Mouse (Mus musculus): ENCODE data around the gene Hacd2. TPM values are rescaled to one million over a fixed set of nuclear protein-coding genes. Genes with fewer than 3 reads are reported as not detected.

The Hacd2 gene
- polyA plus RNA-seq, 1 experiment from 2014 or later: 10.6 TPM

- 29% methylated on average over 1 of the region's 1 CpGs for WGBS (ENCODE audit: missing documents)
- no peak overlapping the region for H3K4me3 ChIP-seq (ENCODE audit: inconsistent target)
- H3K79me2 ChIP-seq (ENCODE audit: inconsistent target): no peaks in the 10 kb centered on the region
- peak overlapping the region; percentile 66 for H3K27ac ChIP-seq
- H3K36me3 ChIP-seq (ENCODE audit: inconsistent target): no peaks in the 10 kb centered on the region
Measured at GRCm38 (mm10) chr16:35055861-35056260, 33.6 kb downstream of the Hacd2 start.

GRCm38 (mm10) chr16:35056306-35056705 is 34.1 kb downstream of the Hacd2 start:
- Histone ChIP-seq H3K27ac (peak overlapping the region; percentile 66), H3K79me2 (ENCODE audit: inconsistent target) (no peaks in the 10 kb centered on the region), H3K4me3 (ENCODE audit: inconsistent target) (no peak overlapping the region), H3K36me3 (ENCODE audit: inconsistent target) (no peaks in the 10 kb centered on the region)
- 45% methylated on average over 5 of the region's 5 CpGs for WGBS (ENCODE audit: missing documents)

DNA sequence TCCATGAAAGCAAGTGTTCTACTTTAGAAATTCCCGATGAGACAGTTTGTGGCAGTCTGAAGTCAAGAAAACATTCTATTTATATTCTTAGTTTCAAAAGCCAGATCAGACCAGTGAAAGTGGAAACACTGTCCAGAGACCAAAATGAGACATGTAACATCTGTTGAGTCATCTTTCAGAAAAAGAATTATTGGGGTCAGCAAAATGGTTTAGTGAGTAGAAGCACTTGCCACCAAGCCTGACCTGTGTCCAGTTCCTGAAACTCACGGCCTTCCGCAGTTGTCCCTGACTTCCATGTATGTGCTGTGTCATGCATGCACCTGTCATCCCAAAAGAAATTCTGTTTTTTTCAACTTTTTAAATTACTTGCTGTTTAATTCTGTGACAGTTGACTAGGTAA is 34.6 kb downstream of the Hacd2 start:
- Histone ChIP-seq H3K4me3 (ENCODE audit: inconsistent target) (no peak overlapping the region), H3K79me2 (ENCODE audit: inconsistent target) (no peaks in the 10 kb centered on the region), H3K36me3 (ENCODE audit: inconsistent target) (no peaks in the 10 kb centered on the region), H3K27ac (peak overlapping the region; percentile 66)
- 41% methylated on average over 3 of the region's 3 CpGs for WGBS (ENCODE audit: missing documents)

- WGBS (ENCODE audit: missing documents): 73% methylated on average over 2 of the region's 2 CpGs
- Histone ChIP-seq H3K27ac (no peak overlapping the region), H3K36me3 (ENCODE audit: inconsistent target) (no peaks in the 10 kb centered on the region; the same call in 1 of the 2 replicates)
Measured at GRCm38 (mm10) chr16:35061017-35061416, 38.8 kb downstream of the Hacd2 start.

DNA sequence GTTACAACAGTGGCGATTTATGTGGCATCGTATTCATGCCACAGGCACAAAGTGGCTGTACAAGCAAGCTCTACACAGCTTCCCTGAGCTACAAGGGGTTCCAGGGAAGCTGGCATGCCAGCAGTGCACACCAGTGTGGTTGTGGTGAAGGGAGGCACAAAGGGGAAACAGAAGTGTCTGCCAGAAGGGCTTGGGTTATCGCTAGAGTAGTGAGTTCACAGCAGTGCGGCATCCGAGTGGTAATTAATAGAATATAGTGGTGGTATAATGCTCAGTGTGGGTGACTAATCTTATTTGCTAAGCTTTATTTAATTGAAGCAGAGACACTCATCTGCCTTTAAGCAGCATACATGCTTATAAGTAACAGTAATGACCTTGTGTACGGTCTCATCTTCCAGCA is 43.5 kb downstream of the Hacd2 start:
- Histone ChIP-seq H3K79me2 (ENCODE audit: inconsistent target) (no peaks in the 10 kb centered on the region), H3K36me3 (ENCODE audit: inconsistent target) (no peaks in the 10 kb centered on the region; the same call in 1 of the 2 replicates)
- WGBS (ENCODE audit: missing documents): 80% methylated on average over 6 of the region's 6 CpGs

More at GRCm38 (mm10) chr16:35061017-35061416, 38.8 kb downstream of the Hacd2 start:
- H3K79me2 ChIP-seq (ENCODE audit: inconsistent target): no peaks in the 10 kb centered on the region
- H3K4me3 ChIP-seq (ENCODE audit: inconsistent target): no peak overlapping the region

GRCm38 (mm10) chr16:35067095-35067494 is 44.9 kb downstream of the Hacd2 start:
- WGBS (ENCODE audit: missing documents): 91% methylated on average over 8 of the region's 8 CpGs
- Histone ChIP-seq H3K4me3 (ENCODE audit: inconsistent target) (no peak overlapping the region), H3K36me3 (ENCODE audit: inconsistent target) (no peaks in the 10 kb centered on the region; the same call in 1 of the 2 replicates), H3K27ac (no peak overlapping the region), H3K79me2 (ENCODE audit: inconsistent target) (no peaks in the 10 kb centered on the region)

More for the DNA sequence above, 43.5 kb downstream of the Hacd2 start:
- no peak overlapping the region for H3K27ac ChIP-seq
- no peak overlapping the region for H3K4me3 ChIP-seq (ENCODE audit: inconsistent target)

DNA sequence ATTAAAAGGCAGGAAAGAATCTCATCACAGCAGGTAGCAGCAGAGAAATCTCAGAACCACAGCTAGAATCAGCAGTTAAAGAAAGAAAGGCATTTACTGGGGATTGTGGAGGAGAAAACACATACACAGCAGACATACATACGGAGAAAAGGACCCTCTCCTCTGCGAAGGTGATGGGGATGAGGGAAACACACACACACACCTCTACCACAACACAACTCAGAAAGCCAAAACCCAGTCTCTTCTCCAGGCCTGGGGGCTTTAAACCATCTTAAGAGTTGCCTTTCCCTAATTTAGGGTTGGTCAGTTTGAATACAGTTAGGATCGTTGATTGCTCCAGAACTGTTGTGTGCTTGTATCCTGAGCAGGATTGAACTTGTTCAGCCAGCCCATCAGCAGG is 45.4 kb downstream of the Hacd2 start:
- Histone ChIP-seq H3K36me3 (ENCODE audit: inconsistent target) (no peaks in the 10 kb centered on the region; the same call in 1 of the 2 replicates), H3K79me2 (ENCODE audit: inconsistent target) (no peaks in the 10 kb centered on the region), H3K4me3 (ENCODE audit: inconsistent target) (no peak overlapping the region), H3K27ac (no peak overlapping the region)
- 77% methylated on average over 2 of the region's 3 CpGs for WGBS (ENCODE audit: missing documents)

DNA sequence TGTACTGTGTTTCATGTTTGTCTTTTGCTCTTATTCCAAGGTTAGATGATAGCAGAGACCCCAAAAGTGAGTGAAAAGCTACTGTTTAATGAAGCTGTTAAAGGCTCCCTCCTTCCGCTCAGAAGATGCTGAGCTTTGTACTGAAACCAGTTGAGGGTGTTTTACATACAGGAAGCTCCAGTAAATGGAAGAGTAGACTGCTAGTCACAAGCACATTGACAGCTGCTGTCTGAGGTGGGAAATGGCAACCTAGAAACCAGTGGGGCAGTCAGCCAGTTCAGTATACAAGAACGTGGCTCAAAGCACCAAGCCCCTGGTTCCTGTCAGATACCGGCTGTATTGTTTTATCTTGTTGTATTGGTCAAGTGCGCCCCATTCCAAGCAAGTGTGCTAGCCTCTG is 46.7 kb downstream of the Hacd2 start:
- H3K79me2 ChIP-seq (ENCODE audit: inconsistent target): no peaks in the 10 kb centered on the region
- no peak overlapping the region for H3K4me3 ChIP-seq (ENCODE audit: inconsistent target)
- no peaks in the 10 kb centered on the region for H3K36me3 ChIP-seq (ENCODE audit: inconsistent target)
- H3K27ac ChIP-seq: no peak overlapping the region
- 91% methylated on average over 4 of the region's 4 CpGs for WGBS (ENCODE audit: missing documents)

DNA sequence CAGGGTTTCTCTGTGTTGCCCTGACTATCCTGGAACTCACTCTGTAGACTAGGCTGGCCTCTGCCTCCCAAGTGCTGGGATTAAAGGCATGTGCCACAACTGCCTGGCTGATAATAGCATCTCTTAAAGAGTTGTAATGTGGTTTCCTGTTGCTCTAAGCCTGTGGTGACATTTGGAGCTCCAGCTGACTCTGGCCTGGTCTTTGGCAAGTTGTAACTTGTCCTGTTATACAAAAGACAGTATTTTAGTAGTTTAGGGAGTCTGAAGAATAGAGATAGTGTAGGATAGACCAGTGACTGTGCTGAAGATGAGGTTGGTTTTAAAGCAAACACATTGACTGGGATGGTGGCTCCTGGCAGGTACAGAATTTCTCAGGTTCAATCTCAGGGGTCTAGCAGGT is 52.2 kb downstream of the Hacd2 start:
- Histone ChIP-seq H3K4me3 (ENCODE audit: inconsistent target) (no peak overlapping the region), H3K79me2 (ENCODE audit: inconsistent target) (no peaks in the 10 kb centered on the region), H3K36me3 (ENCODE audit: inconsistent target) (no peaks in the 10 kb centered on the region), H3K27ac (no peak overlapping the region)

- H3K27ac ChIP-seq: no peak overlapping the region
- 94% methylated on average over 3 of the region's 3 CpGs for WGBS (ENCODE audit: missing documents)
- H3K4me3 ChIP-seq (ENCODE audit: inconsistent target): no peak overlapping the region
- H3K79me2 ChIP-seq (ENCODE audit: inconsistent target): no peaks in the 10 kb centered on the region
- no peaks in the 10 kb centered on the region for H3K36me3 ChIP-seq (ENCODE audit: inconsistent target)
Measured at GRCm38 (mm10) chr16:35075643-35076042, 53.4 kb downstream of the Hacd2 start.

- no peaks in the 10 kb centered on the region for H3K36me3 ChIP-seq (ENCODE audit: inconsistent target)
- H3K4me3 ChIP-seq (ENCODE audit: inconsistent target): no peak overlapping the region
- no peak overlapping the region for H3K27ac ChIP-seq
- H3K79me2 ChIP-seq (ENCODE audit: inconsistent target): no peaks in the 10 kb centered on the region
Measured at GRCm38 (mm10) chr16:35093500-35093899, 71.3 kb downstream of the Hacd2 start.

GRCm38 (mm10) chr16:35097870-35098530 is 75.8 kb downstream of the Hacd2 start:
- Histone ChIP-seq H3K36me3 (ENCODE audit: inconsistent target) (no peaks in the 10 kb centered on the region), H3K4me3 (ENCODE audit: inconsistent target) (no peak overlapping the region), H3K27ac (no peak overlapping the region), H3K79me2 (ENCODE audit: inconsistent target) (no peaks in the 10 kb centered on the region)
- WGBS (ENCODE audit: missing documents): 95% methylated on average over 3 of the region's 3 CpGs

GRCm38 (mm10) chr16:35101751-35102420 is 79.7 kb downstream of the Hacd2 start:
- no peaks in the 10 kb centered on the region for H3K79me2 ChIP-seq (ENCODE audit: inconsistent target)
- no peaks in the 10 kb centered on the region for H3K36me3 ChIP-seq (ENCODE audit: inconsistent target)
- 90% methylated on average over 12 of the region's 12 CpGs for WGBS (ENCODE audit: missing documents)
- H3K27ac ChIP-seq: no peak overlapping the region
- no peak overlapping the region for H3K4me3 ChIP-seq (ENCODE audit: inconsistent target)

DNA sequence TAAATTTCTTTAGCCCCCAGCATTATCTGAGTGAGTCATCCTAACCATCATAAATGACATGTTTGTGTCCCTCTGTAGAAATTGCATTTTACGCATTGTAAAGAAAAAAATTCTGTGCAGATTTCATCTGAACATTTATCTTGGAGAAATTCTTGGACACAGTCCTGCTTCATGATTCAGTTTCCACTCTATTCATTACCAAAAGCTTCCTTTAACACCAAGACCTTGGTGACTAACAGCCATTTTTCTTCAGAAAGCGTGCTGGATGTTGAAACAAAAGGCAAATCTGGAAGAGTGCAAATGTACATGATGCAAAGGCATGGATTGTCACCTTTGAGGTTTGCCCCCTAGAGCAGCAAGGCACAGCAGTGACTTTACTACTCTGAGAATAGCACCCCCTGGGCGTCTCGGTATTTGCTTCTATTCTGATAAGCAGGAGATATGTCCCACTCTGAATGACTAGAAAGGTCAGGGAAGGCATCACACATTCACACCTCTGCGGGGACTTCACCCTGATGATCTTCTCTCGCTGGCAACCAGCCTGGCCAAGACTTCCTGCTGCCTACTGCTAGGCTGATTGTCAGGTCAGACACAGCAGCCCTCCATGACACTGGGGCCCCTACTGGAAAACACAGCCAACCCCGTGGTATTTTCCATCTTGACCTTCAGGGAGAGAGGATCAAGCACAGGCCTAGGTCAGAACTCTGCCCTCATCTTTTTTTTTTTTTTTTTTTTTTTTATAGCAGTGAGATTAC is 80.8 kb downstream of the Hacd2 start:
- H3K36me3 ChIP-seq (ENCODE audit: inconsistent target): 0 out of 2 replicates have a peak, but pooled peaks cover 3% of the 10 kb centered on the region
- 91% methylated on average over 7 of the region's 7 CpGs for WGBS (ENCODE audit: missing documents)
- no peak overlapping the region for H3K27ac ChIP-seq
- no peaks in the 10 kb centered on the region for H3K79me2 ChIP-seq (ENCODE audit: inconsistent target)
- no peak overlapping the region for H3K4me3 ChIP-seq (ENCODE audit: inconsistent target)

DNA sequence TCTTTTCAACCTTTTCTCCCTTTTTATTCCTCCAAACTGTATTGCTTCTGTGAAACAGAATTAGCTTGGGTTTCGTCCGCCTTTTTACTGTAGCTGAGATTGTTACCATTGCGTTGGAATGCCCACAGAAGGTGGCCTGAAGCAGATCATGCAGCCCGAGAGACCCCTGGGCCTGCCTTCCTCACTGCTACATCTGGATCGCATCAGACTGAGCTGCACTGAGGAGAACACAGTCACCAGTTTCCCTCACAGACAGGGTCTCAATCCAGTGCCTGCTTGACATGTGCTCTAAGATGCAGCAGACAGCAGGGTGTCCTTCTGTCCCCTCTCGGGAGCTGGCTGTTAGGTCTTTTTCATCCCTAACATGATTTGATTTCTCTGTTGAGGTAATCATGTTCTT is 85.8 kb downstream of the Hacd2 start:
- Histone ChIP-seq H3K79me2 (ENCODE audit: inconsistent target) (no peaks in the 10 kb centered on the region), H3K4me3 (ENCODE audit: inconsistent target) (no peak overlapping the region), H3K36me3 (ENCODE audit: inconsistent target) (0 out of 2 replicates have a peak, but pooled peaks cover 7% of the 10 kb centered on the region), H3K27ac (no peak overlapping the region)
- WGBS (ENCODE audit: missing documents): 97% methylated on average over 6 of the region's 6 CpGs
